Mouse (Mus musculus) kidney, embryonic 15.5 days (tissue): ENCODE measurements around the gene Smad3. TPM values are rescaled to one million over a fixed set of nuclear protein-coding genes. Genes with fewer than 3 reads are reported as not detected.
A peak's percentile ranks its signal among the peaks of the same experiment; 100 is the strongest.

Source experiments
- ATAC-seq: fragments of 200-750 bp; cut with Nextera tagmentation; replicated peaks from 2 replicates; pipeline ENCODE4 v1.8.0; 2017; ENCODE audit warnings: moderate TSS enrichment; ENCODE audit not compliant: low FRiP score
- H3K27ac ChIP-seq: fragments of 300-500 bp; sonication (generic); 2 replicates; pipeline ENCODE4 v1.5.1; 2015; ENCODE audit warnings: mild to moderate bottlenecking, inconsistent platforms
- H3K27me3 ChIP-seq: fragments of 300-500 bp; sonication (generic); 2 replicates; pipeline ENCODE4 v1.6.1; 2015; ENCODE audit warnings: inconsistent platforms
- H3K36me3 ChIP-seq: fragments of 300-500 bp; sonication (generic); 2 replicates; pipeline ENCODE4 v1.6.1; 2015; ENCODE audit warnings: inconsistent platforms
- H3K4me1 ChIP-seq: fragments of 300-500 bp; sonication (generic); 2 replicates; pipeline ENCODE4 v1.6.1; 2015; ENCODE audit warnings: inconsistent platforms
- H3K4me2 ChIP-seq: fragments of 300-500 bp; sonication (generic); 2 replicates; pipeline ENCODE4 v1.6.1; 2015; ENCODE audit warnings: moderate library complexity, mild to moderate bottlenecking, inconsistent platforms
- H3K4me3 ChIP-seq: fragments of 300-500 bp; sonication (generic); replicated peaks from 2 replicates; pipeline ENCODE4 v1.5.1; 2015; ENCODE audit warnings: mild to moderate bottlenecking, inconsistent platforms
- H3K9ac ChIP-seq: fragments of 300-500 bp; sonication (generic); 2 replicates; pipeline ENCODE4 v1.6.1; 2015; ENCODE audit warnings: mild to moderate bottlenecking, inconsistent platforms
- H3K9me3 ChIP-seq: fragments of 300-500 bp; sonication (generic); replicated peaks from 2 replicates; pipeline ENCODE4 v1.6.1; 2016; ENCODE audit warnings: inconsistent platforms
- WGBS: fragments of 180-500 bp; shearing (Covaris S2); methylation state at CpG from one replicate; pipeline ENCODE4 v1.1.7; 2015; ENCODE audit warnings: mixed read lengths; 5-methylcytosine and 5-hydroxymethylcytosine counted together
- polyA plus RNA-seq: library from polyadenylated mRNA; unstranded; fragments of >200 nt; fragmentation: Nextera tagmentation; extraction: Ambion mirVana; gene quantifications from 2 replicates; pipeline ENCODE4 v1.2.1, GENCODE M21; 2015

Smad3 gene
- polyA plus RNA-seq, 1 experiment from 2014 or later: 25.0 TPM

DNA sequence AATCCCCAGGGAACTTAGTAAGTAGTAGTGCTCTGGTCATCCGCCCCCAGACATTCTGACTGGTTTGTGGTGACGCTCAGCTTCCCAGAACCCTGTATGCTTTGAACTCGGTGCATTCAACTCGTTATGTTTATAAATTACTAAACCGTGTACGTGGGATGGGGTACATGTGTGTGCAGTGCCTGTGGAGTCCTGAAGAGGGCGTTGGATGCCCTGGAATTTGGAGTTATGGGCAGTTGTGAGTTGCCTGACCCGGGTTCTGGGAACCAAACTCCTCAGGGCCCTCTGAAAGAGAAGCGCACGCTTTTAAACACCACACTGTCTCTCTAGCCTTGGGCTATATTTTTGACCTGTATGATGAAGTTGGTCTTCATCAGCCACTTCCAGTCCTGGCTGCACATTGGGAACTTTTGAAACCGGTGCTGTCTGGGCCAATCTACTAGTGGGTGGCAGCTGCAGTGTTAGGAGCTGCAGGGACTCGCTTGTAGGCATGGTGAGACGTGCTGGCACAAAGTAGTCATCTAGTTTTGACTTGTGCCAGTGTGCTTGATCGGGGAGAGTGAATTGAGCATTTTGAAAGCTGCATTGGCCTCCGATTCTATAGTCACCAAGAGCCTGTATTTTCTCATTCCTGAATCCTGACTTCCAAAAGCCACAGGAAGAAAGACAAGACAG, 133.8 kb downstream of the Smad3 start:
- H3K9me3 ChIP-seq: no peaks in the 10 kb centered on the region
- no peaks in the 10 kb centered on the region for H3K27me3 ChIP-seq
- no peak for ATAC-seq
- H3K4me3 ChIP-seq: no peak overlapping the region
- H3K36me3 ChIP-seq: peaks cover 60% of the 10 kb centered on the region
- no peak overlapping the region for H3K27ac ChIP-seq
- H3K4me1 ChIP-seq: no peaks in the 10 kb centered on the region
- WGBS: 80% methylated on average over 15 of the region's 15 CpGs
- no peak overlapping the region for H3K9ac ChIP-seq
- no peak overlapping the region for H3K4me2 ChIP-seq

GRCm38 (mm10) chr9:63617967-63618366, 139.8 kb downstream of the Smad3 start:
- Histone ChIP-seq H3K27ac (no peak overlapping the region), H3K4me2 (no peak overlapping the region), H3K9ac (no peak overlapping the region), H3K9me3 (no peaks in the 10 kb centered on the region), H3K4me1 (peaks cover 12% of the 10 kb centered on the region), H3K27me3 (no peaks in the 10 kb centered on the region), H3K4me3 (no peak overlapping the region), H3K36me3 (peaks cover 59% of the 10 kb centered on the region)
- WGBS: 91% methylated on average over 2 of the region's 2 CpGs
- no peak for ATAC-seq

DNA sequence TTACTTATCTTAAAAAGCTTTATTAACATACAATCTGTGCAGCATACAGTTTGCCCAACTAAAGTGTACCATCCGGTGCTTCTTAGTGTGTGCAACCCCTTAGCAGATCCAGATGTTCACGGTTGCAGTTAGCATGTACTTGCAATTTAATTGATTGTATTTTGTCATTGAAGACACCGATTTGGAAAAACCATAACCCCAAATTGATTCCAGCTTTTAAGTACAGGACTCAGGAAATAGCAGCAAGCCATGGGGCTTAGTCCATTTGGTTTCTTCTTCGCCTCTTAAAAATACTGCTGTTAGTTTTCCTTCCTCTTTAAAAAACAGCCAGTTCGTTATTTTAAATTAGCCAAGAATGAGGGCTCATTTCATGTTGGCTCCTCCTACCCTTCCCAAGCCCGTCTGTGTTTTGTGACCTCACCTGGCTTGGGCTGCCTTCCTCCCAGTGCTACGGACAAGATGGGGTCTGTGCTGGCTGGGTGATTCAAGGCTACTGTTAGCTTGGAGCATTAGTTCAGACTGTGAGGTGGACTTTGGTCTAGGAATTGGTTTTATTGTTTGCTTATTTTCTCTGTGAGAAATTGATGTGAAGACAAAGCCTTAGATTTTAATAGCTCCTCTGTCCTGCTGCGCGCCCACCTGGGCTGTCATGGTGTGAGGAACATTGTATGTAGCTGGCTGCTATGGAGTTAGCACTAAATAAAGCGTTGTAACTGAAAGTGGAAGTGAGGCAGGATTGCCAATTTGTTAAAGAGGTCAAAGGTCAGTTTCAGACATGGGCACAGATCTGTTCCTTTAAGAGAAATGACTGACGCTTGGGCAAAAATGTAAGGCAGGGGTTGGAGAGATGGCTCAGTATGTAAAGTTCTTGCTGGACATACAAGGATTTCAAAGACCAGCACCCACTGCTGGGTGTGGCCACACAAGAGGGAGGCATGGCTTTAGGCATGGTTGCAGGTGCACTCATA, 143.5 kb downstream of the Smad3 start:
- Histone ChIP-seq H3K27me3 (no peaks in the 10 kb centered on the region), H3K4me3 (no peak overlapping the region), H3K36me3 (peaks cover 28% of the 10 kb centered on the region), H3K9ac (no peak overlapping the region), H3K4me2 (no peak overlapping the region), H3K27ac (no peak overlapping the region), H3K9me3 (no peaks in the 10 kb centered on the region), H3K4me1 (peaks cover 45% of the 10 kb centered on the region)
- no peak for ATAC-seq
- 74% methylated on average over 11 of the region's 11 CpGs for WGBS

- Histone ChIP-seq H3K27ac (no peak overlapping the region), H3K9me3 (no peaks in the 10 kb centered on the region), H3K36me3 (peaks cover 20% of the 10 kb centered on the region), H3K9ac (no peak overlapping the region), H3K27me3 (no peaks in the 10 kb centered on the region), H3K4me1 (peaks cover 47% of the 10 kb centered on the region), H3K4me3 (no peak overlapping the region), H3K4me2 (no peak overlapping the region)
- 50% methylated on average over 1 of the region's 1 CpGs for WGBS
- ATAC-seq: no peak
These were observed 144.2 kb downstream of the Smad3 start for GRCm38 (mm10) chr9:63613569-63613968.

DNA sequence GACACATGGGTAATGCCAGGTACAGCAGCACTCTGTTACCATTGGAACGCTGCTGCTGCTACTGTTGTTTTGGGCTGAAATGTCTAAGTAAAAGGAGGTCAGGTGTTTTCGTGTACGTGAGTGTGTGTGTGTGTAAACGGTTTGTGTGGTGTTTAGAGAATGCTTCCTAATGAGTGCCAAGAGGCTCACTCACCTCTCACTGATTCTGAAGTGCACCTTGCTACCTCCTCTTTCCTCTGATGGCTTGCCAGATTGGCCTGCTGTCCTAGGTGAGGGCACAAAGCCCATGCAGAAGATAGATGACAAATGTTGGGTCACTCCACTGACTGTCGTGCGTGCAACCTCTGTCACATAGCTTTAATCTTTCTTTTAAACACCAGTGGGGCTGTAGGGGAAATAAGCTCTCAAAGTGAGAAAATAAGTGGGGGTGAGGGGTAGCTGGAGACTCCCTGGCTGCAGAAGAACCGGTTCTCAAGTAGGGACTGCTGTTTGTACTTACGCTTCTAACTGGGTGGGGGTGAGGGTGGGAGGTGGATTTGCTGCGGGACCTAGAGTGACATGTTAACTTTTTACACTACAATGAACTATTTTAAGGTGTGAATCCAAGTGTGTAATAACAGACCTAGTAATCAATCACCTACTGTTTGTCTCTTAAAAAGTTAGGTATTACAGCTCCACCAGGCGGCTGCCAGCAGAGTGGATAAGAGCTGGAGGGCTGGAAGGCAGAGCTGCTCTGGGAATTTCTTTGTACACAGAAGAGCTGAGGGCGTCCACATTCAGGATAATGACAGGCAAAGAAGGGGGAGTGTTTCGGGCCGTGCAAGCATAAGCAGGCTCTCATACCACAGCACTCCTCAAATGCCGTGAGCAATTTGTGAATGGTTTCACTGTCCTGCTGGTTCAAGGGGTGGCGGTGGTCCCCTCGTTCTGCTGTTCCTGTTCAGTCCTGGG, 145.0 kb downstream of the Smad3 start:
- no peak overlapping the region for H3K4me3 ChIP-seq
- peak overlapping the region; percentile 1; the same call in 1 of the 2 replicates for H3K27ac ChIP-seq

GRCm38 (mm10) chr9:63611967-63612366, 145.8 kb downstream of the Smad3 start:
- H3K4me2 ChIP-seq: no peak overlapping the region
- WGBS: 49% methylated on average over 5 of the region's 5 CpGs
- no peaks in the 10 kb centered on the region for H3K27me3 ChIP-seq
- H3K4me3 ChIP-seq: no peak overlapping the region
- H3K9ac ChIP-seq: no peak overlapping the region
- no peak overlapping the region for H3K27ac ChIP-seq
- no peaks in the 10 kb centered on the region for H3K9me3 ChIP-seq
- no peak for ATAC-seq
- H3K36me3 ChIP-seq: peaks cover 4% of the 10 kb centered on the region
- peaks cover 47% of the 10 kb centered on the region for H3K4me1 ChIP-seq

More for the DNA sequence above, 145.0 kb downstream of the Smad3 start:
- Histone ChIP-seq H3K9ac (no peak overlapping the region), H3K9me3 (no peaks in the 10 kb centered on the region), H3K27me3 (no peaks in the 10 kb centered on the region), H3K4me1 (peaks cover 47% of the 10 kb centered on the region), H3K4me2 (no peak overlapping the region), H3K36me3 (peaks cover 13% of the 10 kb centered on the region)
- WGBS: 49% methylated on average over 16 of the region's 16 CpGs
- 0 out of 2 replicates have a peak, but pooled peaks have one; percentile 52 for ATAC-seq

DNA sequence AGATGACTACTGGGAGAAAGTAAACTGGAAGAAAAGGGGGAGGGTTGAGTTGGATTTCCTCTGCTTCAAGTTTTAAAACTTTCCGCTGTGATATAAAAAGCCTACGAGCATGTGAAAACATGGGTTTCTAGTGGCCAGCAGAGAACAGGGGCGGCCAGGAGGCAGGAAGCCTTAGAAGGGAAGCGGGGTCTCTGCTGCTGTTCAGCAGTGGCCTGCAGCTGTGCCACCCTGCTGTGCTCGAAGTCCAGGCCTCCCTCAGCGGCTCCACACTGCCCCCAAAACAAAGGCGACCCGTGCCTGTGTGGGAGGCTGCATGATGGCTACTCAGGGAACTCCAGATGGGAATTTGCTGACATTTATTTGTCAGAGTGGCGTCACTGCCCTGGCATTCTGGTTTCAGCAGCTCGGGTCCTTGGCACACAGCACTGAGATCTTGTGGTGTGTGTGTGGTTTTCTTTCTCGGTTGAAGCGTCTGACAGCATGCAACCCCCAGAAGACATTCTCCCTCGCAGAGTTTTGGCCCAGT, 146.9 kb downstream of the Smad3 start:
- ATAC-seq: peak; percentile 67
- 28% methylated on average over 13 of the region's 13 CpGs for WGBS
- Histone ChIP-seq H3K4me3 (no peak overlapping the region), H3K9ac (no peak overlapping the region), H3K27me3 (no peaks in the 10 kb centered on the region), H3K36me3 (no peaks in the 10 kb centered on the region), H3K4me1 (peaks cover 47% of the 10 kb centered on the region), H3K27ac (peak overlapping the region; percentile 69), H3K9me3 (no peaks in the 10 kb centered on the region), H3K4me2 (peak overlapping the region; percentile 10; the same call in 1 of the 2 replicates)

DNA sequence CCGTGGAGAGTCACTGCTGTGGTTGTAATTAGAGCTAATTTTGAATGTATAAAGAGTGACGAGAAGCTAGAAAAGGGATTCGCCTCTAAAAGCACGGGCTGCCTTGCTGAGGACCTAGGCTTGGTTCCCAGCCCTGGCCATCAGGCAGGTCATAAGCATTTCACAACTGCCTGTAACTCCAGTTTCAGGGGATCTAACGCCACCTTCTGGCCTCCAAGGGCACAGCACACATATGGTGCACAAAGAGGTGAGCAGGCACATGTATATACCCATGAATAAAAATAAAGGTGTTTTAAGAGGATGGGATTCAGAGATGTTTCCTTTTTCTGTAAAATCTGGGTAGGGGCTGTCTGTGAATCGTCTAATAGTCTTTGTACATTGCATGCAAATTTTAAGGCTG, 147.6 kb downstream of the Smad3 start:
- no peak for ATAC-seq
- no peak overlapping the region for H3K4me3 ChIP-seq
- 0 out of 2 replicates have a peak overlapping the region, but pooled peaks have one; percentile 69 for H3K27ac ChIP-seq
- no peak overlapping the region for H3K4me2 ChIP-seq
- WGBS: 86% methylated on average over 6 of the region's 6 CpGs
- H3K9me3 ChIP-seq: no peaks in the 10 kb centered on the region
- H3K9ac ChIP-seq: no peak overlapping the region
- no peaks in the 10 kb centered on the region for H3K27me3 ChIP-seq
- H3K36me3 ChIP-seq: no peaks in the 10 kb centered on the region
- peaks cover 50% of the 10 kb centered on the region for H3K4me1 ChIP-seq

DNA sequence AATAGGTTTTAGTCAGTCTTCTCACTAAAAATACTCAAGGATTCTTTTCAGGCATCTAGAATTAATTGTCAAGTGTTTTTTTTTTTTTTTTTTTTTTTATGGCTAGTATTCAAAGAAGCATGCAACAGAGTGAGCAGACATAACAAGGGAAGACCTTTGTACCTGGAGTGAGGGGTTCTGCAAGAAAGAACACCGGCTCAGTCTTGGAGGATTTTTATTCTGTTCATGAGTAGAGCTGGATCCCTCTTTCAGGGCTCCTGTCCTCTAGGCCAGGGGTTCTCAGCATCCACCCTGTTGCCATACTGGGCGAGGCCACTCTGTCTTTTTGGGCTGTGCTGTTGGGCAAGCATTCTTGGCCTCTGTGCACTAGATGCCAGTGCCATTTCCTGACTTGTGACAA, 148.0 kb downstream of the Smad3 start:
- WGBS: 95% methylated on average over 2 of the region's 2 CpGs

GRCm38 (mm10) chr9:63609246-63609645, 148.5 kb downstream of the Smad3 start:
- H3K27ac ChIP-seq: no peak overlapping the region
- no peaks in the 10 kb centered on the region for H3K27me3 ChIP-seq
- 66% methylated on average over 8 of the region's 8 CpGs for WGBS

More for the DNA sequence above, 148.0 kb downstream of the Smad3 start:
- H3K4me2 ChIP-seq: no peak overlapping the region
- no peak overlapping the region for H3K4me3 ChIP-seq
- H3K27me3 ChIP-seq: no peaks in the 10 kb centered on the region
- no peaks in the 10 kb centered on the region for H3K9me3 ChIP-seq
- no peaks in the 10 kb centered on the region for H3K36me3 ChIP-seq
- no peak overlapping the region for H3K9ac ChIP-seq
- no peak overlapping the region for H3K27ac ChIP-seq
- peaks cover 52% of the 10 kb centered on the region for H3K4me1 ChIP-seq
- no peak for ATAC-seq

GRCm38 (mm10) chr9:63608006-63608405, 149.8 kb downstream of the Smad3 start:
- Histone ChIP-seq H3K4me2 (no peak overlapping the region), H3K4me1 (peaks cover 55% of the 10 kb centered on the region), H3K36me3 (no peaks in the 10 kb centered on the region), H3K9me3 (no peaks in the 10 kb centered on the region), H3K4me3 (no peak overlapping the region), H3K9ac (no peak overlapping the region), H3K27ac (no peak overlapping the region), H3K27me3 (no peaks in the 10 kb centered on the region)
- WGBS: 89% methylated on average over 6 of the region's 6 CpGs
- no peak for ATAC-seq

More at GRCm38 (mm10) chr9:63609246-63609645, 148.5 kb downstream of the Smad3 start:
- H3K9me3 ChIP-seq: no peaks in the 10 kb centered on the region
- peaks cover 52% of the 10 kb centered on the region for H3K4me1 ChIP-seq
- no peak overlapping the region for H3K9ac ChIP-seq
- ATAC-seq: no peak
- no peaks in the 10 kb centered on the region for H3K36me3 ChIP-seq
- H3K4me2 ChIP-seq: no peak overlapping the region
- no peak overlapping the region for H3K4me3 ChIP-seq
